Mouse (Mus musculus) left cerebral cortex, postnatal 4 days (tissue): ENCODE results near the gene Msh2. TPM values are rescaled to one million over a fixed set of nuclear protein-coding genes. Genes with fewer than 3 reads are reported as not detected.

Source experiments
- total RNA-seq, 2 experiments: library from RNA; stranded (reverse); gene quantifications; 2 replicates each; pipeline ENCODE4 v1.2.3; 2021

Gene Msh2
- total RNA-seq, 2 experiments from 2014 or later: 29.0 to 34.9 TPM

Other genes with a start within 250 kb of the Msh2 start
- gene Stpg4, start 244.6 kb upstream of the Msh2 start, total RNA-seq: not detected
- 1,000 to 10,000 TPM; 1,837 to 1,937 TPM for gene Calm2, start 225.4 kb upstream of the Msh2 start, total RNA-seq
- under 1 TPM; 0.40 to 0.54 TPM for gene Epcam, start 36.4 kb upstream of the Msh2 start, total RNA-seq
- gene Kcnk12, start 125.7 kb downstream of the Msh2 start, total RNA-seq: 10 to 100 TPM; 15.4 to 16.6 TPM
- gene Rpl36-ps4, start 248.6 kb downstream of the Msh2 start, total RNA-seq: not detected